Mouse (Mus musculus): ENCODE data around the gene Acsf3.

Acsf3 gene

DNA sequence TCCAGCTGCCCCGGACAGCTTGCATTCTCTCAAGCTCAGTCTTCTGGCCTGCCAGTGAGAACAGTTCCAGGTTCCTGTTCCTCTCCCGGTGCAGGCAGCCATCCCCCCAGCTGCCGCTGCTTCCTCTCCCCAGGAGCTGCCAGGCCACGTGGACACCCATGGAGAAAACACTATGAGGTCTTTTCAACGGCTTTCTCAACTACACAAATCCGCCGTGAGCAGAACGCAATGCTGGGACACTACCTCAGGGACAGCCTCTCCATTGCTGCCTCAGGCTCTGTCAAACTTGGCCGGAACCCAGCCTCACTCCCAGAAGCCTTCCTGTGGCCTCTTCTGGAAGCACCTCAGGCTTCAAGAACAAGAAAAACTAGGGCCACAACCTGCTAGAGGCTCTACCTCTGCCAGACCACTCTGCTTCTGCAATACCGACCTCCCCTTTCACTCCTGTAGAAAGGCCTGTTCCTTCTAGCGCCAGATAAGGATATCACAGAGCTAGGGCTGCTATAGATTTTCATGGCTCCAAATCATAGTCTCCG lies 12.5 kb upstream of the Acsf3 start:
- DNase-seq (ENCODE audit: low spot score), result no peak

DNA sequence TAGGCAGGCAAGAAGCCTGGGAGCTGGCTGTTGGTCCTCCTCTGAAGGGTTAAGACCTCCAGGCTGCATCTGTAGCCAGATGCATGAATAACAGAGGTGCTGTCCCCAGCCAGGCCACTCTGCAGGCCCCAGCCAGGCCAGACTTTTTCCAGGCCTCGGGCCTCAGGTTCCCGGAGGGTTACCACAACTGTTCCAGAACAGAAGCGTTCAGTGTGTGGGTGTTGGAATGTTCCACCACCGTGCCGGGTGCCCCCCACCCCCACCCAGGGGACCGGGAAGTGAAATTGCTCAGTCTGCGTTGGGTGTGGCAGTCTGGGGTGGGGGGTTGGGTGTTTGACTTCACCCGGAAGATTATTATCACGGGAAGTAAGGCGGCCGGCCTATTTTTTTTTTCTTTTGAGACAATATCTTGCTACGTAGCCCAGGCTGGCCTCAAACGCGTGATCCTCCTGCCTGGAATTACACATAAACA lies 12.0 kb upstream of the Acsf3 start:
- DNase-seq (ENCODE audit: low spot score), result no peak

DNA sequence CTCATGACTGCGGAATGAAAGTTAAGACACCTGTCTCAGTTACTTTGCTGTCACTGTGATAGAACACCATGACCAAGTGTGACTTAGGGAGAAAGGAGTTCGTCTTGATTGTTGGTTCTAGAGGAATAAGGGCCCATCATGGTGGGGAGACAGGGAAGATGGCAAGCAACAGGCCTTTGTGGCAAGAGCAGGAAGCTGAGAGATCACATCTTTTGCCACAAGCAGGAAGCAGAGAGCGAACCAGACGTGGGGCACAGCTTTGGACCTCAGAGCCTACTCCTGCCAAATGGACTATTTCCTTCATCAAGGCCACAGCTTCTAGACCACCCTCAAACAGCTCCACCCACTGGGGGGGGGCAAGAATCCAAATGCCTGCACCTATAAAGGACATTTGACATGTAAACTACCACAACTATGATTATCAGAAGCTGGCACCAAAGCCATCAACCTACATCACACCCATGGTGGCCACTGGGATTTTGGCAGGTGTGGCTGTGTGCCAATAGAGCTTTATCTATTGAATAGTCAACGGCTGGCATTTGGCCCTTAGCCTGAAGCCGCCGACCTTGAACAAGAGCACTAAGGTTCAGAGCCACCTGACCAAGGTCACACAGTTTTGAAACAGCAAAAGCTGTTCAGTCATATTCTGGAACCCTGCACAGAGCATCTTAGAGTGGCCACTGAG lies 10.4 kb upstream of the Acsf3 start:
- no peak for DNase-seq (ENCODE audit: low spot score)

DNA sequence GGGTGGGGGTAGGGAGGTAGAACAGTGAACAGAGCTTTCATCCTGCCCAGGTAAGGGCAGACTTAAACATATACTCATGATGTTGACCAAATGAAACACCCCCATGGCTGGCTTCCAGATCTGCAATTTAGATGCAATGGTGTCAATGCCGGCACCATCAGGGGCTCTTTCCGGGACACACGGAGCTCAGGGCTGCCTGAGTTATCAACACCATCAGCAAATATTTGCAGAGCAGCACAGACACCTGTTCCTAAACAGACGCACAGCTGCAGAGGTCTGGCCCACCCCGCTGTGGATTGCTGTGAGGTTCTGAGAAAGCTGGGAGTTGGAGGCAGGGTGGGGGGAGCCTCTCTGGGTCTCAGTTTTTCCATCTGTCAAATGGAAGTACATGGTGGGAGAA lies 9.1 kb upstream of the Acsf3 start:
- no peak for DNase-seq (ENCODE audit: low spot score)

DNA sequence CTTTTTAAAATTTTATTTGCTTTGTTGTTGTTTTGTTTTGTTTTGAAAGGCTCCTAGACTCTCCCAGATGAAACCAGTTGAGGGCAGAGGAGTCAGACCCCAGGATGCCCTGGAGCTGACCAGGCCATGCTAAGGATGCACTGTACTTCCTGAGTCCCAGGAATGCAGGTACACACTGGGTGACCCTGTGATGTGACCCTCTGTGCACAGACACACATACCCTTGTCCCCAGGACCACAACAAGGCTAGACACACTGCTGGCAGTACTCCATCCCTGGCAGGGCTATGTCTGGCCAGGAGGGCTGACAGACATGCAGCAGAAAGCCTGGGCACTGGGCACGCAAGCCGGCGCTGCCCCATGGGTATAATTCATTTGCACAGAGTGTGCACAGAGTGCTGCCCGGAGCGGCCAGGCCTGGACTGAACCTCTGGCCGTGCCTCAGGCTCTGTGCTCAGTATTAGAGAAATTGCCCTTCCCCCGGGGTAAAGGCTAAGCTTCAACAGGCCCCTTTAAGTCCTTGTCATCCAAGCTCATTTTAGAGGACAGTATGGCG lies 8.6 kb upstream of the Acsf3 start:
- peak; percentile 33 for DNase-seq (ENCODE audit: low spot score)

DNA sequence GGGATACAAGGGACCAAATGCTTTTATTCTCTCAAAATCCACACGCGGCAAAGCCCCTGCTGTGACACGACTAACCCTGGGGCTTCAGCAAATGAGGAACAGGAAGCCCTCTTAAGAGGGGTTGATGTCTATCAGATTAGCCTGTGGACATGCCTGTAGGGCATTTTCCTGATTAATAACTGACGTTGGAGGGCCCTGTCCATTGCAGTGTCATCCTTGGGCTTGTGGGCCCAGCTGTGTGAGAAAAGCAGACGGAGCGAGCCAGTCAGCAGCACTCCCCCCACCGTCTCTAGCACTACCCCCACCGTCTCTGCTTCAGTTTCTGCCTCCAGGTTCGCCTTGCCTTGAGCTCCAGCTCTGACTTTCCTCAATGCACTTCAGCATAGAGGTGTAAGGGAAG lies 8.1 kb upstream of the Acsf3 start:
- no peak for DNase-seq (ENCODE audit: low spot score)

DNA sequence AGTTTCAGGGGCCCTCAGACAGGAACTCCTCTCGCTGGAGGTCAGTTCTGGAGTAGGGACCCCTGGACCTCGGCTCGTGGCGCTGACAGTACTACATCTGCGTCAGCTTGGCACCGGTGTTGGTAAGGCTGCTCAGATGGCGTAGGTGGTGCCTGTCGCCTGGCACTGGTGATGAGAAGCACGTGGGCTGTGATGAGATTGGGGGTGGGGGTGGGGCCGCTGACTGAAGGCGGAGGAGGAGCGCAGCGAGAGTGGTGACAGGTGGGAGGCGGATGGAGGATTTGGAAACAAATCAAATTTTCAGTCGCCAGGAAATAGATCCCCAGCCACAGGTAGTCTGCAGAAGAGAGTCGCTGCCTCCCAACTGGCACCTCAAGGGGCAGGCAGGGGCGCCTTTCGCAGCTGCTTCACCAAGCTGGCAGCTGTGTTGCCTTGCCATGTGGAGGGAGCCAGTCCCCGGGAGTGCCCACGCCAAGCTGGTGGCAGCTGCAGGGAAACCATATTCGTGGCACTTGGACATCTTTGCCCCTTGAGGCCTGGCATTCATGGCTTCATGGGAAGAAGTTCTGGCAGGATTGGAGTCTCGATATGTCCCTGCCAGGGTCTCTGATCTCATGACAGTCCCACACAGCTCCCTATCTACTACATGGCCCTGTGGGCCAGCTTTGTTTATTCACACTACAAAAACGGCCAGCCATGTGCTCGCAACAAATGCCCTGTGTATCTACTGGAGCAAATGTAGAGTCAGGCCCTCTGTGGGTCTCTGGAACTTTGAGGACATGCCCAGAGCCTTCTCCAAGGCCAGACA lies 5.8 kb upstream of the Acsf3 start:
- DNase-seq (ENCODE audit: low spot score), result no peak

DNA sequence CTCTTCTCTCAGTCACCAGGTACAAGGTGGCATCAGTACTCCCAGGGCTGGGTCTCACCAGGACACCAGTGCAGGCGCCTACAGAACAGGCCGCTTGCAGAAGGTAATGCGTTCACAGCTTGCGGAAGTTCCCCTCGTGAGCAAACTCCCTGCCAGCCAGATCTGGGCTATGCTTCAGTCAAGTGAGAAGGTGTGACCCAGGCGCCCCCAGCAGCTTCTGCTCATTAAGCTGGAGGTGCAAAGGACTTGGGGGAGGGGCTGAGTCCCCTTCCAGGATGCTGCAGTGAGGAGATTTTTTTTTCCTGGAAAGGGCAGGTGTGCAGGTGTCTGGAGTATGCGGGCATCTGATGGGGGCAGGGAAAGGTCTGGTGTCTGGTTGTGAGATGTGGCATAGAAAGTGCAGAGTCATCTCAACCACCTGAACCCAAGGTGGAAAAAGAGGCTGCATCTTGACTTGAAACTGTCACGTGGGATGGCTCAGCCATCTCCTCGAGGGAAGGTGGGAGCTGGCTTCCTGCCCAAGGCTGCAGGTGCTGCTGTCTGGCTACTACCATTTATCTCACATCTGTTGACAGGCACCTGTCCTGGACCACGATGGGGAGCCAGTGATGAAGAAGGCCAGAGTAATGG lies 2.7 kb upstream of the Acsf3 start:
- no peak for DNase-seq (ENCODE audit: low spot score)

DNA sequence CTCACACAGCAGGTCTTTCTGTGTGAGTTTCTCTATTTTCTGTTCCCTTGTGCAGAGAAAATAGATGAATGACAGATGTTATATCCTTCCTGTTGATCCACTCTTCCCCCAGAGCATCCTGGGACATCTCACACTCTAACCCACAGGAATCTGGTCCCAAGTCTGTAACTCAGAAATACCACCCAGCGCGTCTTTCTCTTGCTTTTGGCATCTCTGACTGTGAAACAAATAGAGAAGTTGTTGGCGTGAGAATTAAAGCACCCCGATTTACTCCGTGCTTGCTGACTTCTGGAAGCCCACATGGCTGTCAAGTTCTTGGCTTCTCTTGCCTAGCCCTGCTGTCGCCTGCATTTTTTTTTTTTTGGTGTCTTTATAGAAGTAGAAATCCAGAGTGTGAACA lies 2.4 kb downstream of the Acsf3 start:
- DNase-seq (ENCODE audit: low spot score), result no peak

DNA sequence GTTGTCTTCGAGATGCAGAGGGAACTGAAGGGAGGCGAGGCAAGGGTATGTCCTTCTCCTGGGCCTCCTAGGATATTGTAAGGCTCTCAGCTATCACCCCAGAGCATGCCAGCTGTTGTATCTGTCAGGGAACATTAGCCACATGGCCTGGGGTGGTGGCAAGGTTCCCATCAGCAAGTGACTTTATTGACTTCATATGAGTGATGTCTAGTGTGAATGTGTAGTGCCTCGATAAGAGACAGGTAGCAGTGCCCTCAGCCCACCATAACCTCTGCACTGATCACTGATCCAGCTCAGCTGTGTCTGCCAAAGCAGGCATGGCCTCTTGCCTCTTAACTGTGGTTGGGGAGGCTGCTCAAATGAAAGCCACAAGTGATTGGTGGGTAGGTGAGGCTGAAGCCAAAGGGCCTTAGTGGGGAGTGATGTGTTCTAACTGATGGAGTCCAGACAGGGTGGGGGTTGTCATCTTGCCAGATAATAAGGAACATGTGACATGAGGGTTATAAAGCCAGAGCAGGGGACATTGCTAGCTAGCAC lies 3.5 kb downstream of the Acsf3 start:
- DNase-seq (ENCODE audit: low spot score), result no peak

DNA sequence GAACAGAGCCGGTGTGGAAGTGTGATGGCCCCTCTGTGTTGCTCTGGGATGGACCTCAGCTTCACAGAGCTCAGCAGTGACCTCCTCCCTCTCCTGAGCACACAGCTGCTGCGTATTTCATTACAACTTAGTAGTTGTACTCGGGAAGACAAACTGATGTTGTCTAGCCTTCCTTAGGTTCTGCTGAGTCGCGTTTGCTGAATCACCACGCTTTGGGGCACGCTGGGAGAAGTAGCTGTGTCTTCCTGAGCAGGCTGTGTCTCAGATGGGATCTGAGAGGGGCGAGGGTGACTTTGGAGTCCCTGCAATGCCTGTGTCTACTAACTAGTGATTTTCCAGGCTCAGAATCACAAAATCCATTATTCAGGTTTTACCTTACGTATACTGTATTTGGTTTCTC lies 4.0 kb downstream of the Acsf3 start:
- no peak for DNase-seq (ENCODE audit: low spot score)

DNA sequence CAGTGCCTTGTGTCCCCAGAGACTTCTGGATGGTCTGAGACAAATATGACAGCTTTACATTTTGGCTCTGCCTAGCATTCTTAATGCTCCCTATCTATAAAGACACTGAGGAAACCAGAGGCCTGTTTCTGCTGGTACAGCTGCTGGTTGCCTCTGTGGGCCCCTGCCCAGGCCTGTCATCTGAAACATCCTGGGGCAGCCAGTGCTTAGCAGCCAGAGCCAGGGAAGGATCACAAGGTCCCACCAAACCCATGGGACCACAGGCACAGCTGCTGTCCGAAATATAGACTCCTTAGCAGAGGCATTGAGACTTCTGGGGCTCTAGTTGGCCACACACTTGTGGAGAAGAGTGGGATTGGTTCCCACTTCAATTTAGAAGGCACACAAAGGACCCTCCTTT lies 9.5 kb downstream of the Acsf3 start:
- DNase-seq (ENCODE audit: low spot score), result no peak

DNA sequence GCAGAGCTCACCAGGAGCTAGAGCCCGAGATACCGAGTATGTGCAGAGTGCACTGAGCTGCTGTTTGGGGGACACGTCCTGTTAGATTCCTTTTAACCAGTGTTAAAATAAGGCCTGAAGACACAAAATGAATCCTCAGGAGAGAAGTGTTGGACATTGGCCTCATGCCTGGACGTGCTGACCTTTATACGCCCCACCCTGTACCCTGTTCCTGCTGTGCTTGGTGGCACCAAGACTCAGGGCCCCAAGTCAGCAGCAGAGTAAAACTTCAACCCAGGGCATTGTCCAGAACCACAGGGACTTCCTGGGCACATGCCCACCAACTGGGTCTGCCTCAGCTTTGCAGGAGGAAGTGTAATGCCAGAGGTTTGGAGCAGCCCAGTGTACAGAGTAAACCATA lies 14.5 kb downstream of the Acsf3 start:
- DNase-seq (ENCODE audit: low spot score), result peak; percentile 54

DNA sequence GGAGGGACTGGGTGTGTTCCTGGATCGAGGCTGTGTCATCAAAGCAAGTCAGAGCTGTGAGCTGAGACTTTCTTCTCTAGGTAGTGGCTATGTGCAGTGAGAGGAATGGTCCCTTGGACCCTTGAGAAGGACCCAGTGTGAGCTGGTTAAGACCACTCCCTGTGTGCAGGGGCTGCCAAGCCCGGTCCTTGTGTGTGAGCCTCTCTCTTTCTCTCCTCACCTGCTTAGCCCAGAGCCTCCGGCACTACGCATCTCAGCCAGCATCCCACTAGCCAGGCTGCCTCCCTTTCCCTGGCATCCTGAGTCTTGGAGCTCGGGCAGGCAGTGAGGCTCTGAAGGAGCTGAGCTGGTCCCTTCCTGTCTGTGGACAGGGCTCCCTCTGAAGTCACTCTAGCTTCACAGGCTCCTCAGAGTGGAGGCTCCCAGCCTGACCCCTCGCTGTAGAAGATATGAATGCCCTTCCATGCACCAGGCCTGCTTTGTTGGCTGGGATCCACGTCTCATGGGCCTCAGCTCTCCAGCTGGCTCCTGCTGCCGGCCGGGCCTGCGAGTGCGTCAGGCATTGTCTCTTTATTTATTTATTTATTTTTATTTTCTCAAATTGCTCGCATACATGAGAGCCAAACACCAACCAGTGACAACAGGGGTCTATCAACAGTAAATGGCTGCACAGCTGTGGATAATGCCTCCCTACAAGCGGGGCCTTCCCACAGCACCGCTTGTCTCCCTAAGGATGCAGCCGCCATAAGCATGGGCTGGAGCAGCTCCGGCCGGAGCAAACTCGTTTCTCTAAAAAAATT lies 18.3 kb downstream of the Acsf3 start:
- no peak for DNase-seq (ENCODE audit: low spot score)

DNA sequence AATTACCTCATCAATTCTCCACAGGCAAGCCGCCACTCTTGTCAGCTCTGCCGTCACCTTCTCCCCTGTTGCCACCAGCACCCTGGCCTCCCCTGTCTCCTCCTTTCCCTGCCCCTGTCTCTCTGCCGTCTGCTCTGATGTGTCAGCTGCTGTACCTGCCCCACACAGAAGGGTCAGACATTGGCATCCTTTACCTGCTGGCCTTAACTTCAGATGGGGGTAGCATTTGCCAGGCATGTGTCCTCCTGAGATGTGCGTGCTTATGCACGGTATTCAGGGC lies 18.8 kb downstream of the Acsf3 start:
- no peak for DNase-seq (ENCODE audit: low spot score)

DNA sequence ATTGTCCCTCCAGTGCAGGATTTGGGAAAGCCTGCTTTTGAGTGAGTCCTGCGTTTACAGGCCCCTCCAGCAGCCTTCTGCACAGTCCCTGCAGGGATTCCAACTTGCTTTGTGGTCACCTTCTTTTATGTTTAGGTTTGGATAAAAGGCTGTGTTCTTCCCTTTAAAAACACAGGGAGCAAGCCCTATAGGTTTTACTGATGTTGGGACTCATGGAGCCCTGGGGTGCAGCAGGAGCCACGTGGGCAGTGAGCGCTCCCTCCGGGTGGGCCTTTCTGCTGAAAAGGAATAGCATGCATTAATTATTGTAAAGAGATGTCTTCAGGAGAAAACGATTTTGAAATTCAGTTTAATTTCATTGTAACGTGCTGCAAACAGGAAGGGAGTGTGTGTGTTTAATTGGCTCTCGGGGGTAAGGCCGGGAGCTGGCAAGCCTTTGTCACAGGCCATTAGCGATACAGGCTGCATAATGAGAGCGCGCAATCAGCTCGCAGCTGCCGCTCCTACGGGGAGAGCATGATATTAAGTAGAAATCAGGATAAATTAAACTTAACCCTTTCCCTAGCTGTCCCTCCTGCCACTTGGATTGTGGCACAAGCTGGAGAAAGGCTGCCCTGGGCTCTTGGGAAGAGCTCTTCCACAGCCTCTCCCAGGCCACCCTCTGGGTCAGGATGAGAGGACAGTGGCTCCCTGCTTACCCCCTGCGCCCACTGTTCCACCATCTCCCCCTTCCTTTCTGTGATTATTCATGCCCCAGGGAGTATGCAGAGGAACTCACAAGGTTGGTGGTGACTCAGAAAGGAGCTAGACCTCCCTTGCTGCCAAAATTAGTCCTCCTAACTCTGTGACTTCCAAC lies 28.8 kb downstream of the Acsf3 start:
- no peak for DNase-seq (ENCODE audit: low spot score)

DNA sequence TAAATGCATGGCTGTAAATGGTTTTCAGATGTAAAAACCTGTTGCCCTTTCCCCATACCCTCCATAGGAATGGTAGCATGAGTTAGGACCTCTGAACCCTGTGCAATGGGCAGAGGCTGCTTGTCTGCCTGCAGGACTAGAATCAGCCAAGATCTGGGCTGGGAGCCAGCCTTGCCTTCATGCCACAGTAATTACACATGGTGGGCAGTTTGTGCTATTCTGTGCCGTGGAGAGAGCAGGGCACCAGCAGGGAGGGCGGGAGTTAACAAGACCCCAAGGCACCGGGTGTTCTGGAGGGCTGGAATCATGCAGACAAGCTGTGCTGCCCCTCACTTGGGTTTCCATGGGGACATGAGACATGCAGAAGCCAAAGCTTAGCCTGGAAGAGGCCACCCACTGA lies 30.1 kb downstream of the Acsf3 start:
- peak; percentile 26 for DNase-seq (ENCODE audit: low spot score)

DNA sequence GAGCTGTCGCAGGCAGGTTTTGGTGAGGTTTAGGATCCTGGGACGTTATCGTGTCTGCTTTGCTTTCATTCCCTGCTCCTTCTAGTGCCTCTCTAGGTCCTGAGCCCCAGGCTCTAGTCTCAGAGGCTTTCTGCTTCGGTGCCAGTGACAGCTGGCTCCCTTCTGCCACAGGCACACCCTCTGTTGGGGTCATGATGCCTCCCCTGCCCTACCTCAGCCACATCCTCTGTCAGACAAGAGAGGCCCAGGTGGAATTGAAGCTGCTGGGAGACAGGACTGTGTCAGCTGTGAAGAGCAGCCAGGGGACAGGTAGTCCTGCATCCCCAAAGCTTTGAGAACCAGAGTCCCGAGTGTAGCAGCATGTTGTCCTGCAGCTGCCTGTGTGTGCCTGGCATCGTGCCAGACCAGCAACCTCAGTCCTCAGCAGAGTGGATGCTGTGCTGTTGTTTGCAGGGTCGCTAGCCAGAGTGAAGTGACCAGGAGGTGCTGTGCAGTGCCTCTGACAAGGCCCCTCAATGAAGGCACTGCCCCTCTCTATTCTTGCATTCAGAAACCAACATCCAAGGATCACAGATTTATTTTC lies 31.8 kb downstream of the Acsf3 start:
- no peak for DNase-seq (ENCODE audit: low spot score)

DNA sequence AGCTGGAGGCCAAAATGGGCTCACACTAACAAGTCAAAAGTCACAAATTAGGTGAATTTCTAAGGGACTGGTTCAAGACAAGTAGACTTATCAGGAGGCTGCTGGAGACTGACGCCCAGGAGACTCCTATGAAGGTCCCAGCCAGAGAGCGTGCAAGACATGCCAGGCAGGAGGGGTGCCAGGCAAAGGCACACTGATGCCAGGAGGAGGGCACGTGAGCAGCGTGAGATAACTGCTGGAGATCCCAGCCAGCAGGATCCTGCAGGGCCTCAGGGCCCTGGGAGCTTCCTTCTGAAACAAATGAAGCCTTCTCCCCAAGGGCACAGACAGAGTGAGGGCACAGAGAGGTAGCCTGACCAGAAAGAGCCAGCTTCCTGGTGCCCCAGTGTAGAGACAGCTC lies 32.6 kb downstream of the Acsf3 start:
- DNase-seq (ENCODE audit: low spot score), result no peak

DNA sequence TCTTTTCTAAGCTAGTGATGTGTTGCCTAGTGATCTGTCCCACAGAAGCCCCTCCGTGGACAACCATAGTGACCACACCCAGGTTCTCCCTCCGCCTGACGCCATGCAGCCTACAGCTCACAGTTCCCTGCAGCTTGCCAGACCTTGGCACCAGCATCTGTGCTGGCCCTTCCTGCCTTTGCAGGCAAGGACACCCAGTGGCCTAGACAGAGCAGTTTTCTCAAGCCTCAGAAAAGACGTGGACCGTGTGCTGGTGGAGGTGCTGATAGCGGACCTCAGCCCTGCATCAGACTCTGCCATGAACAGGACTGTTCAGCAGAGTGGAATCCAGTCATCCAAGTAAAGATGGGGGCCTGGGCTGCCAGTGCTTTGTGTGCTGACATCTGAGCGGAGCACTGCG lies 35.1 kb downstream of the Acsf3 start:
- DNase-seq (ENCODE audit: low spot score), result no peak
